Mouse (Mus musculus) spleen, postnatal 4 days (tissue): ENCODE data around the gene Olfr1424.
A peak's percentile ranks its signal among the peaks of the same experiment; 100 is the strongest.
"Not testable (repeated sequence)": the region's sequence is repeated elsewhere in the genome, so short reads cannot be mapped to it uniquely, and the experiment has no call there.

Source experiments
- DNase-seq, 2 experiments: peaks; one replicate each; pipeline ENCODE4 v3.0.0; 2022; ENCODE audit warnings: low spot score in 2 of 2

Gene Olfr1424

GRCm38 (mm10) chr19:12062582-12062981, at the start of gene Olfr1424:
TSS of gene Olfr1424 (minus strand) at chr19:12062682.
- DNase-seq, result not testable (repeated sequence)

- DNase-seq, result no peak
Observed at GRCm38 (mm10) chr19:12104541-12104940, 42.1 kb upstream of the Olfr1424 start.

- no peak for DNase-seq
Observed at GRCm38 (mm10) chr19:12103234-12103633, 40.8 kb upstream of the Olfr1424 start, which contains the start of gene Olfr1427. TSS of gene Olfr1427 (minus strand) at chr19:12103334.

- DNase-seq, result no peak
Observed at GRCm38 (mm10) chr19:12091913-12092312, 29.4 kb upstream of the Olfr1424 start, which contains the start of gene Olfr1426. TSS of gene Olfr1426 (minus strand) at chr19:12092013.

DNA sequence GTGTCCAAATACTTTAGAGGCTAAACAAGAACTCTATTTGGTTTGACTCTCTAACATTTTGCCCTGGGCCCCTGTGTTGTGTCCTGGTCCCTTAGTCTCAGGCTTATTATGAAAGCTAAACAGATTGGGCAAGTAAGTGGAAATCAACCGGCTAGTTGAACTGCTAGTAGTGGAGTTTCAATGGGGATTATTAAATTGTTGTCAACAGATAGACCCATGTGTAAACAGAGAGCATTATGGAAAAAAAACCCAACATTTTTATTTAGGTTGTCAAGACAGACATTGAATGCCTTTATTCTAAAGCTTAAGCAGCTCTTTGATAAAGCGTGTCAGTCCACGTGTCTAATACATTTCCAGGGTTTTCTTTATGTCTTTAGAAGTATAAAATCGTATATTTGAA, 15.1 kb upstream of the Olfr1424 start, which contains the start of gene Olfr1425:
Gene Olfr1425 (minus strand): TSS at position 101 of the 400 bp plus-strand sequence.
- DNase-seq, result not testable (repeated sequence)

DNA sequence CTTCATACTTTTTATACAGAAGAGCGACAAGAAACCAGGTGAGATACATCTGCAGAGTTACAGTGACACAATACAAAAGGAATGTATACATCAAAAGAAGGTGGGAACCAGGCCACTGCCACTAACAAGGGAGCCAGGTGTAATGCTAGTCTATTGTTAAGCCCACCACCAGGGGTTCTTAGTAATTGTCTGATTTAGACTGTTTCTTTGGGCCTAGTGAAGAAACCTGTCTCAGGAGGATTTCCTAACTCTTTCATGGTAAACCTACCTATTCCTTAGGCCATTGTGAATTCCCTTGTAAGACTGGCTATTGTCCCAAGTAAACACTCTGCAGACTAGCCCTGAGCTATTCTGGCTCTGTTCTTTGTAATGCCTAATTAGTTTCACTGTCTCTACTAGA, 7.1 kb upstream of the Olfr1424 start:
- DNase-seq, result not testable (repeated sequence)

- not testable (repeated sequence) for DNase-seq
Observed at GRCm38 (mm10) chr19:12067806-12068205, 5.3 kb upstream of the Olfr1424 start.

DNA sequence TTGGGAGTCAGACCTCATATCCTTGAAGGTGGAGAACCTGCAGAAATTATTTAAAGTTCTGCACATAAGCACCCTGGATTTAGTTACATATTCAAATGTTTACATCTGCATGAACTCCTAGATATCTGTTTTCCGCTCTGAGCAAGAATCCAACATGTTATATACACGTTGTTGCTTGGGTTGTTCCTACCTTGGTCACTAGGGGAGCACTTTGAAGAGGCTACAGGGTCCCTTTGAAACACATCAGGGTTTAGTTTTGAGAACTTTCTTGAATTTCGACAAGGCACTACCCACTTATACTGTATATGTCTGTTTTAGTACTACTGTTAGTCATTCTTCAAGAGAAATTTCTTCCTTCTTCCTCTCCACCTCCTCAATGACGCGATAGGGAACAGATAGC, 19.3 kb downstream of the Olfr1424 start:
- DNase-seq, result no peak

GRCm38 (mm10) chr19:12041217-12041616, 21.3 kb downstream of the Olfr1424 start, which contains the start of gene Olfr1423:
TSS of gene Olfr1423 (minus strand) at chr19:12041317.
- no peak for DNase-seq

GRCm38 (mm10) chr19:12037727-12038126, 24.8 kb downstream of the Olfr1424 start:
- no peak for DNase-seq

DNA sequence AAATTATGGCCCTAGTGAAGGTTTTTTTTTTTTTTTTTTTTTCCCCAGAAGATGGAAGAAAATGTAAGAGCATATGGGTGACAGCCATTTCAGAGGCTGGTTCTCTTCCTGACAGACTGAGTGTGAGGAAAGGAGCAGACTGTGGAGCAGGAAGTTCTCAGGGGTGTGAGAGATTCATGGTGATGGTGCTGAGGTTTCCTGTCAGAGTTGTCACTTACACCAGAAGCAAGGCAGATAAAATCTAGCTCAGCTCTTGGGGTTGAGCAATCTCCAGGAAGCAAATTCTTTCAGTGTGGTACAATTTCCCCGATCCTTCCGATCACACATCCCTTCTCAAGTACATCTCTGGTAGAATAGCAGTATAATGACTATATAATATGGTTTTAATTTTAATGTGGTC, 35.9 kb downstream of the Olfr1424 start:
- DNase-seq, result no peak

GRCm38 (mm10) chr19:12025333-12025732, 37.1 kb downstream of the Olfr1424 start:
- DNase-seq, result no peak

- no peak for DNase-seq
Observed at GRCm38 (mm10) chr19:12024149-12024548, 38.3 kb downstream of the Olfr1424 start.

DNA sequence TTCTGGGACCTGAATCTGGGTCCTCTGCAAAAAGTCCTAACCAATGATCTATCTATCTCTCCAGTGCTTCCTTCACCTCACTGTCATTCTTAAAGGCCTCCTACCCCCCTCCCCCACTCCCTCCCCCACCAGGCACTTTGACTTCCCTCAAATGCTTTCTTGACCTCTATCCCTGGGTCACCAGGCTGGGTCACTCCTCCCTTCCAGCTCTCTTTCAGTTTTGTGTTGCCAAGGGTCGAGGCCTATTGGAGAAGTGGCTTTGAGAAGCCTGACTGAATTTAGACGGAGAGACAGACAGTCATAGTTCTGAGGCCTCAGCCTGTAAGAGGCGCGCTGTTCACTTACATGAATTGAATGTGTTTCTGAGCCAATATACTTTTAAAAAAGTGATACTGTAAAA, 46.3 kb downstream of the Olfr1424 start:
- DNase-seq, result no peak

- no peak for DNase-seq
Observed at GRCm38 (mm10) chr19:12015708-12016107, 46.8 kb downstream of the Olfr1424 start.

DNA sequence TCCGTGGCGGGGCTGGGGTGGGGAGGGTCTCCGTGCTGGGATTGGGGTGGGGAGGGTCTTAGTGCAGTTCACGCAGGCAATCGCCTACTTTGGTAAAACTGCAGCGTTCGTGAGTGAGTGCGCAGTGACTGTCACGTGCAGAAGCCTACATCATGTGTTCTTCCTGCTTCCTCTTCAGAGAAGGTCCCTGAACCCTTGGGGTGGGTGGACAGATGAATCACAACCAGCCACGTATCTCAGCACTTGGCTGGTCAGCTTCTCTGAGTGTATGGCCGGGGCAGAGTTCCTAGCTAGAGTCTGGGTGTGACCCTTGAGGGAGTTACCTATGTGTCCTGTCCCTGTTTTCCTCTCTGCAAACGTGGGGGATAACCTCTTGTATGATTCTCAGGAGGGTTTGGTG, 49.3 kb downstream of the Olfr1424 start:
- peak; percentile 40 to 73 for DNase-seq

- no peak for DNase-seq
Observed at GRCm38 (mm10) chr19:12012615-12013014, 49.9 kb downstream of the Olfr1424 start.

DNA sequence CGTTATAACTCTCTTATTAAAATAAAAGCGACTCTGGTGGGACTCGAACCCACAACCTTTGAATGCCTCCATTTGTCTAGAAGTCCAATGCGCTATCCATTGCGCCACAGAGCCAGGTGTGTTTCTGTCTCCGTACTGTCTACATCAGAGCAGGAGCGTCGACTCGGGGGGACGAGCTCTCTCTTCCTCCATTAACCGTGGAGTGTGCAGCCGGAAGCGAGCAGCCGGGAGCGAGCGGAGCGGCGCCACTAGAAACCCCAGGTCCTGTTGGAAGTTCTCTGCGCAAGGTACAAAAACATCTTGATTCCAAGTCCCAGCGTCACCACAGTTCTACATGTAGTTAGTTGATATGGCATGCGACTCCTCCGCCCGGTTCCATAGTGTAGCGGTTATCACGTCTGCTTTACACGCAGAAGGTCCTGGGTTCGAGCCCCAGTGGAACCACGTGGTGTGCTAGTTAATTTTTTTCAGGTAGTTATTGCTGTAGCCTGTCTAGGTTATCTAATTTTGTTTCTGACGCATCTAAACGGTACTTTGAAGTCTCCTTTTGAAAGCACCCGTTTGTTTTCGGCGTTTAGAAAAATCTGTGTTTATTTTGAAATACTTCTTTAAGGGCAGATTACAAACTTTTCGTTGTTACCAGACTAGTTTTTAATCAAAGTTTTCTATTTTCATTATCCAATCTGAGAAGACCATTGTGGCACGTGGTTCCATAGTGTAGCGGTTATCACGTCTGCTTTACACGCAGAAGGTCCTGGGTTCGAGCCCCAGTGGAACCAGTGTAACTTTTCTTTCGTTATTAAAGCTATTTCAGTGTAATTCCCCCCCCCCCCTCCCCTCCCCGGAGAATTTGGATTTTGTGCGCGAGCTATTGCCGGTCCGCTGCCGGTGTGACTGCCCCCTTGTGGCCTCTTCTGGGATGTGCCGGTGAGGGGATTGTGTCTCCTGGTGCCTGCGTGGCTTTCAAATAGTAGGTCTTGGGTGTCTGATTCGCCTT, 50.6 kb downstream of the Olfr1424 start:
- DNase-seq, result peak; percentile 88 to 94

DNA sequence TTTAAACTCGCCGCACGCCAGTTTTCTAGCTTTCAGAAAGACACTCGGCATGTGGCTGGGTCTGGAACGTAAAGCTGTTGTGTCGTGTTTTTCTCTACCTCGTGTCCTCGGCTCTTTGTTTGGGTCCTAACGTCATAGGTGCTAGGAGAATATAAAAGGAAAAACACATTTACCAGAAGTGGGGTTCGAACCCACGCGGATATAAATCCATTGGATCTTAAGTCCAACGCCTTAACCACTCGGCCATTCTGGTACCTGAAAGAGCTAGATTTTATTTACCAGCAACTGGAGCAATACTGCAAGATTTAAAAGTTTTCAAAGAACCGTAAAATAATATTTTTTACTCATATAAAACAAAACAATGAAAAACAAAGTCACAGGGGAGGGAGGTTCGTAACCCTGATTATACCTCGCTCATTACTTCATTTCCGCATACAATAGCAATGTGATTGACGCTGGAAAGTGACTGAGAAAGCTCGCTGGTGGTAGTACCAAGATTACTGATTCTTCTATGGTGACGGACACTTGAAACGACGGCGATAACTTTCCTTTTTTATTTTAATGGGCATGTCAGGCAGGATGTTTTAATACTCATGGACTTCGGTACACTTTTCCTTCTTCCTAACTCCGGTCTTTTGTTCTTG, 51.4 kb downstream of the Olfr1424 start:
- peak; percentile 71 to 83 for DNase-seq

GRCm38 (mm10) chr19:12010281-12010771, 52.2 kb downstream of the Olfr1424 start:
- DNase-seq, result peak; percentile 47 to 77

DNA sequence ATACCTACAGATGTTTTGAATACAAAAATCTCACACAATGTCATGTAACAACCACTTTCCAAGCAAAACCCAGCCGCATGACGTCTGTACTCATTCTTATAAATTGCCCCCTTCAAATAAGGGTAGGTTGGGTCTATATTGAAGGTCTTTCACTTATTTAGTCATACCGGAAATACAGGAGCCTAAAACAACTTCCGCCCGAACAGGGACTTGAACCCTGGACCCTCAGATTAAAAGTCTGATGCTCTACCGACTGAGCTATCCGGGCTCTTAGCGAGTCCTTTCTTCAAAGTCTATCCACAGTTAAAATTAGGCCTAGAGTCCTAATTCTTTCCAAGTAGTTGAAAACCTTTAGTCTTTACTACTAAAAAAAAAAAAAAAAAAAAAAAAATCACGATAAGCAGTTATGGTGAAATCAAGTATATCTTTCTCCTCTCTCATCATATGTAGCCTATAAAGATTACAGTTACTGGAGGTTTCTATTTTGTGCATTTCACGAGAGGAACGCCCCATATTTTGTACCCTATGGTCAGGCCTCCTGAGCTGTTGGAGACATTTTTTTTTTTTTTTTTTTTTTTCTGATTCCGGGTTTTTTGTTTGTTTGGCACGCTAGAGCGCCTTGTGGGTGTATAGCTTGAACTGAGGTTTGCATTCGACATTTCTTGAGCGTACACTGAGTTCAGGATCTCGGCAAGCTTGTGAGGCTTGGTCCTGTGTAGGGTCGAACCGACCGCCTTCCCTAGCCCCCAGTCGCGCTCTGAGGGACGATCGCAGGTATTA, 52.8 kb downstream of the Olfr1424 start:
- DNase-seq, result peak; percentile 71 to 81
